Mouse (Mus musculus): ENCODE measurements at regions not wholly inside any gene's neighbourhood (a gene's known extent, or its start where the extent isn't known, plus 50 kb on each side); places are given as distances from the start of the nearest gene placed in this dataset.
A peak's percentile ranks its signal among the peaks of the same experiment; 100 is the strongest.
"Not testable (repeated sequence)": the region's sequence is repeated elsewhere in the genome, so short reads cannot be mapped to it uniquely, and the experiment has no call there.

DNA sequence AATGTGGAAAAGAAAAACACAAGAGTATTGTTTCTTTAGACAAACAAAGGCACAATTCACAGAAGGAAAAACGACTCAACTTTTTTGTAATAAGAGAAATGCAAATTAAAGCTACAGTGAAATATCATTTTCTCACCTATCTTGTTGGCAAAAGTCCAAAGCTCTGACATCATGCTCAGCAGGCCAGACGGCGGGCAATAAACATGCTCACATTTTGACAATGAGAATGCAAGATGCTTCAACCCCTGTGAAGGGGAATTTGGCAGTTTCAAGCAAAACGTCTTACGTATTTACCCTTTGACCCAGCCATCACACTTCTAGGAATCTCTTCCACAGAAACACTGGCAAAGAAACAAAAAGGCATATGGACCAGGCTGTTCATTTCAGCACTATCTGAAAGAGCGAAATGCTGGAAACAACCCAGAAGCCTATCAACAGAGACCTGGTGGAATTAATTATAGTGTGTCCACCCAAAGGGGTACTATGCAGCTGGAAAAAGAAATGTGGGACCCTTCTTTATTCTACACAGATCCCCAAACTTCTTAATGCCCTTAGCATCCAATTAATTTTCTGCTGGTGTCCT is 203.4 kb upstream of the 2610301B20Rik start:
- DNase-seq: peak; percentile 68 to 72

DNA sequence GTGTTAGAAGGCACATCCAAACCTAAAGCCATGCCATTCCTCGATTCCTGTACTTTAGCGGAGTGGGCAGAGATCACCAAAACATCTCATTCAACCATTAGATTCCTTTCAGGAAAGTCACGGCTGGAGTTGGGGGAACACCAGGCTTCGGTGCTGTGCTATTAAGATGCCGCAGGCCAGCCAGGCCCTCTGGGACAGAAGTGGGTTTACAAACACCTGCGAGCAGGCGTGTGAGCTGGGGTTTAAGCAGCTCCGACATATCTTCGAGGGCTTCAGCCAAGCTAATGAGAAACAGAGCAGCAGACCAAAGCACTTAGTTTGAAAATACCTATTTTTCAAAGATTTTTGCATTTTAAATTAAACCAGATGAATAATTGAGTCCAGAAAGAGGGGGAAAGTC is 183.2 kb upstream of the 2610301B20Rik start:
- no peak for DNase-seq

DNA sequence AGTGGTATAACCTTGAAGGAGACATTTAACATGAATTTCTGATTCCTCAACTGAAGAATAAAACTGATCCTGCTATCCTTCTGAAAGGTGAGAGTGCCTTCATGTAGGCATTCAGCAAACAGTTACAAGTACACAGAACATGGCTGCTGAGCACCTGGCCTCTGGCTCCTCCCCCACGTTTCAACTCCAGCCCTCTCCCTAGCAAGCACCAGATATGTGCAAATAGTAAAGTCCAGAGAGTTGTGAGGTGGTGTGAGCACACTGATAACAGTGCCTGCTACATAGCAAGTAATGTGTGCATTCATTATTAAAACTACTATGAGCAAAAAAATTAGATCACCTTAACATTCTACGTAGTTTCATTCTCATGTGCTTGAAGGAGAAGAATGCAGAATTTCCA is 181.4 kb upstream of the 2610301B20Rik start:
- no peak for DNase-seq

GRCm38 (mm10) chr4:10693446-10694105 is 180.7 kb upstream of the 2610301B20Rik start:
- DNase-seq: no peak

GRCm38 (mm10) chr4:10694106-10694748 is 180.1 kb upstream of the 2610301B20Rik start:
- DNase-seq: not testable (repeated sequence)

GRCm38 (mm10) chr4:10697225-10697836 is 177.0 kb upstream of the 2610301B20Rik start:
- peak; percentile 13 to 20 for DNase-seq

- DNase-seq: peak in 1 of 2 experiments; percentile 17
Measured at GRCm38 (mm10) chr4:10698637-10699036, 175.7 kb upstream of the 2610301B20Rik start.

- DNase-seq: no peak
Measured at GRCm38 (mm10) chr4:10701479-10701878, 172.8 kb upstream of the 2610301B20Rik start.

DNA sequence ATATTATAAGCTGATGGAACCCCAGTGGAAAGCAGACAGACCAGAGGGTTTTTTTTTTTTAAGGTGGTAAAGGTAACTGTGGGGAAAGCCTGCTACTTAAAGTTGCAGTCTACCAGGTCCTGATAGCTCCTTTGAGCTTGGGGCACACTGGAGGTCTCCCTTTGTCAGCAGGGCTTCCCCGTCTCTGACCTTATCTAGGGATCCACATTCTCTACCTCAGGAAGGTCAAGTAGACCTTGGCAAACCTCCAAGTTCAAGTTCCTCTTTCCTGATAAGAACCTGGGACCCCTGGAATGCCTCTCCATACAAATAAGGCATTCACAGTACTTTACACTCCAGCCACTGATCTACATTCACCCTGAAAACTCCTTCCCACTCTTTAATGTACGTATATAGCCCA is 171.1 kb upstream of the 2610301B20Rik start:
- DNase-seq: no peak

- peak; percentile 6 to 12 for DNase-seq
Measured at GRCm38 (mm10) chr4:10707016-10707657, 167.2 kb upstream of the 2610301B20Rik start.

DNA sequence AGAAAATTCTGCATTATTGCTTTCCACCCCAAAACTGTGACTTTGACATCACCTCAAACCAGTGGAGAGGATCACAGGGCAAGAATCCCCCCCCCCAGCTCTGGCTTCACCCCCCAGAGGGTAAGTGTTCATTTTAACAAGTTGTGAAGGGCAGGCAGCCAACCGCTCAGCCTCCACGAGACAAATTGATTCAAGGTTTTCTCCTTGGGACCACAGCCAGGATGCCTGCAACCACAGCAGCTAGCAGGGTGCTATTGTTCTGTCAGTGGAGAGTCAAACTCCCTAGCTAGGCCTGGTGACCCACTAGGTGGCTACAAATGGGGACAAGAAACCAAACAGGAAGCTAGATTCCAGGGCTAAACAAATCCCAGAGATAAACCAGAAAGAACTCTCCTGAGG is 166.6 kb upstream of the 2610301B20Rik start:
- peak; percentile 25 to 58 for DNase-seq

GRCm38 (mm10) chr4:10711939-10712533 is 162.3 kb upstream of the 2610301B20Rik start:
- no peak for DNase-seq

DNA sequence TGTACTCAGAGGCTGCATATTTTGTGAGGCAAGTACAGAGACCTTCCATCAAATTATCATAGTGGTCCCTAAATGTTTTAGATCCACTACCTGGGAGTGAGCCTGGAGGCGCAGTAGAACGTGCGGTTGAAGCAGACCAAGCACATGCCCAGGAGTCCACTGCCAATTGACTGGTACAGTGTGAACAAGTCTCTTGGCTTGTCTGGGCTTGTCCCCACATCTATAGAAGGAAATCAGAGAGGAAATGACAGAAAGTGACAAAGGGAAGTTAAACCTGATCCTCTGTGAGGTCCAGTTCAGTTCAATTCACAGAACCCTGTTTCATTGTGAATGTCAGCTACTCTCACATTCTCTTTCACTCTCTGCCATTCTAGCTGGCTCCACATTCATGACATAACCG is 151.0 kb upstream of the 2610301B20Rik start:
- DNase-seq: no peak

DNA sequence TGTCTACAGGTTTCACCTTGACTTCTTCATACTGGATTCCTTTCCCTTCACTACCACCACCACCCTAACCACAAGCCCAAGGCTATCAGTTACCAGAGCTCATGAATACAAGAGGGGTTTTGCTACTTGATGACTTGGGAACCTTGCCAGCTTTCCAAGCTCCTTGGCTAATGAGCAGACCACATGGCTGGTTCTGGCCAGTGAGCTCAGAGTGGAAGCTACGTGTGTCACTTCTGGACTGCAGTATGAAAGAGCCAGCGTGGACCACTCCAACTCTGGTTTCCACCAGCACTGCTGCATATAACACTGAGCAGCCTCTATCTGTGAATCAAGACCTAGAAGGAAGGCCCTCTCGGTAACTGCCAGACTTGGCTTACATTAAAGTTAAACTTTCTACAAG is 146.4 kb upstream of the 2610301B20Rik start:
- DNase-seq: peak; percentile 52 to 54

- DNase-seq: peak in 1 of 2 experiments; percentile 7
Measured at GRCm38 (mm10) chr4:10745207-10745606, 129.1 kb upstream of the 2610301B20Rik start.

DNA sequence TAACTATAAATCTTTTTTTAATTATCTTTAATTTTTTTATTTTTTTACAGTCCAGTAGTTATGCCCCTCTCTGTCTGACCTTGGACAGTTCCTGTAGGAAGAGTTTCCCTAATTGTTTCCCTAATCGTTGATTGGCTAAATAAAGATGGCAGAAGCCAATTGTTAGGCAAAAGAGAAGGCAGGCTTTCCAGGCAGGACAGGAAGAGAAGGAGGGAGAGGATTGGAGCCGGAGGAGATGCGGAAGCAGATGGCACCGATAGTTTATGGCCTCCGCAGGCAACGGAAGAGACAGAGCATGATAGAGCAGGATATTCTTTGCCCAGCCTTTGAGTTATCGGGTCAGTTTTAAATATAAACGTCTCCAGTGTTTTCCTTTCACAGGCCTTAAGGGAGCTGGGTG is 125.5 kb upstream of the 2610301B20Rik start:
- no peak for DNase-seq

- DNase-seq: not testable (repeated sequence)
Measured at GRCm38 (mm10) chr4:10750377-10751062, 123.8 kb upstream of the 2610301B20Rik start.

GRCm38 (mm10) chr4:10753176-10753575 is 121.1 kb upstream of the 2610301B20Rik start:
- DNase-seq: no peak

- no peak for DNase-seq
Measured at GRCm38 (mm10) chr4:10759491-10759890, 114.8 kb upstream of the 2610301B20Rik start.

- DNase-seq: peak; percentile 19 to 30
Measured at GRCm38 (mm10) chr4:10767676-10768075, 106.6 kb upstream of the 2610301B20Rik start.

DNA sequence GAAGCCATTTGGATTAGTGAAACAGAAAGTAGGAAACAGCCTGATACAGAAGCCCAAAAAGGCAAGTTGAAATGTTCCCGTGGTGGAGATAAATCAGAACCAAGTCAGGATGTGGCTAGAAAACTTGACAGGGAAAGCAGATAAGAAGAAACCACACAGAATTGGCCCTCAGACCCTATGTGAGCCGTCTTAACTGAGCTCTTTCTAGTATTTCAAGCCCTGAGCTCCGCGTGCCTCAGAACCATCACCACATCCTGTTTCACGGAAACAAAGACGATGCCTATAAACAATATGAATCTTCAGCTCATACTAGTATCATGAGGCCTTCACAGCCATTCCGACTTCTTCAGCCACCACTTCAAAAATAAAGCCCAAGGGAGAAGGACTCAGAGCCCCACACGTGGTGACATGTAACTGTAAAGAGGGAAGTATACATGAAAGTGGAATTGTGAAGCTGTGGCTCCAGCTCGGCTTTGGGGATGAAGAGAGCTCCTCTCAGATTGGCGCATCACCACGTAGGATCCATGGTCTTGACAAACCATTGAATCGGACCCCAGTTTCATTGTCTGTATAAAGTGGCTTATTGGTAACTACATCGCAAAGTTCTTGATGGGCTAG is 104.2 kb upstream of the 2610301B20Rik start:
- DNase-seq: no peak
